Mouse (Mus musculus) heart, embryonic 12.5 days (tissue): Measurements from ENCODE around the gene Ddx27. TPM values are rescaled to one million over a fixed set of nuclear protein-coding genes. Genes with fewer than 3 reads are reported as not detected.
A peak's percentile ranks its signal among the peaks of the same experiment; 100 is the strongest.

Source experiments
- ATAC-seq: fragments of 200-750 bp; cut with Nextera tagmentation; 2 replicates; pipeline ENCODE4 v1.8.0; 2017; ENCODE audit warnings: moderate TSS enrichment, moderate library complexity; ENCODE audit not compliant: insufficient number of reproducible peaks, low FRiP score
- H3K27ac ChIP-seq: fragments of 300-500 bp; sonication (generic); 2 replicates; pipeline ENCODE4 v1.5.1; 2016; ENCODE audit warnings: mild to moderate bottlenecking, moderate library complexity; ENCODE audit not compliant: poor library complexity, severe bottlenecking
- H3K27me3 ChIP-seq: fragments of 300-500 bp; sonication (generic); replicated peaks from 2 replicates; pipeline ENCODE4 v1.6.1; 2016; ENCODE audit warnings: mild to moderate bottlenecking, moderate library complexity
- H3K36me3 ChIP-seq: fragments of 300-500 bp; sonication (generic); 2 replicates; pipeline ENCODE4 v1.6.1; 2016; ENCODE audit warnings: mild to moderate bottlenecking, moderate library complexity
- H3K4me1 ChIP-seq: fragments of 300-500 bp; sonication (generic); replicated peaks from 2 replicates; pipeline ENCODE4 v1.6.1; 2016; ENCODE audit warnings: mild to moderate bottlenecking
- H3K4me2 ChIP-seq: fragments of 300-500 bp; sonication (generic); 2 replicates; pipeline ENCODE4 v1.6.1; 2016; ENCODE audit warnings: mild to moderate bottlenecking, moderate library complexity
- H3K4me3 ChIP-seq: fragments of 300-500 bp; sonication (generic); 2 replicates; pipeline ENCODE4 v1.5.1; 2016; ENCODE audit warnings: mild to moderate bottlenecking
- H3K9ac ChIP-seq: fragments of 300-500 bp; sonication (generic); 2 replicates; pipeline ENCODE4 v1.6.1; 2016; ENCODE audit warnings: mild to moderate bottlenecking, moderate library complexity
- H3K9me3 ChIP-seq: fragments of 300-500 bp; sonication (generic); replicated peaks from 2 replicates; pipeline ENCODE4 v1.6.1; 2016; ENCODE audit warnings: mild to moderate bottlenecking, moderate library complexity
- whole genome bisulfite sequencing: fragments of 180-500 bp; shearing (Covaris S2); methylation state at CpG from one replicate; pipeline ENCODE4 v1.1.7; 2016; 5-methylcytosine and 5-hydroxymethylcytosine counted together
- polyA plus RNA-seq: library from polyadenylated mRNA; unstranded; fragments of >200 nt; fragmentation: Nextera tagmentation; extraction: Ambion mirVana; gene quantifications from 2 replicates; pipeline ENCODE4 v1.2.1, GENCODE M21; 2016

Gene Ddx27
- polyA plus RNA-seq = 33.7 and 35.8 TPM in 2 replicates

DNA sequence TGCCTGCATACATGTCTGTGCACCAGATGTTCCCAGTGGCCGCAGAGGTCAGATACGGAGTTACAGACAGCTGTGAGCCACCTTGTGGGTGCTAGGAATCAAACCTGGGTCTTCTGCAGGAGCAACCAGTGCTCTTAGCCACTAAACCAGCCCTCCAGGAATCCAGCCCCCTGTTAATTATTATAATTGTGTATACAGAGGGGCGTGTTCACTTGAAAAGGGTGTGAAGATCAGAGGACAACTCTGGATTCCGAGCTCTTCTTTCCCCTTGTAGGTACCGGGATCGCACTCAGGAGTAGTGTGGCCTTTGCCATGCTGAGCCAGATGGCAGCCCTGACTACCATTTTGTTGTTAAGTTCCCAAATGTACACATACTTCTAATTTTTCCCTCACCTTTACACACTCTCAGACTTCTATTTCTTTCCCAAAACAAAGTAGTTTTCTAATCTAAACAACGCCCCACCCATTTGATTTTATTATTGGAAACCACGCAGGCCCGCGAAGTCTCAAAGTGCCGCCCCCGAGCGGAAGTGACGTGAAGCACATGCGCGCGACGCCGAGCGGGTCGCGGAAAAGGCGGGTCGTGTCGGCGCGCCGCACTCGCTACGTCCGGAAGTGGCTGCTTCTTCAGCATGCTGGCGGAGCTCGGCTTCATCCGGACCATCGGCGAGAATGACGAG is at the start of gene Ddx27:
Gene Ddx27 (plus strand): TSS at position 492 of the 680 bp plus-strand sequence.
- Histone ChIP-seq H3K4me3 (peak within 1 kb of the TSS; percentile 92), H3K9me3 (no peaks in the 10 kb centered on the region), H3K36me3 (peaks cover 23% of the 10 kb centered on the region), H3K9ac (peak within 1 kb of the TSS; percentile 84), H3K27ac (peak within 1 kb of the TSS; percentile 74), H3K27me3 (no peaks in the 10 kb centered on the region), H3K4me2 (peak within 1 kb of the TSS; percentile 86), H3K4me1 (peaks cover 17% of the 10 kb centered on the region)
- peak; percentile 87 for ATAC-seq
- WGBS = 2% methylated on average over 37 of the region's 37 CpGs

GRCm38 (mm10) chr2:166973153-166973552 is 41.8 kb upstream of the Ddx27 start:
- H3K27ac ChIP-seq = no peak overlapping the region
- H3K4me2 ChIP-seq = no peak overlapping the region
- WGBS = 60% methylated on average over 1 of the region's 1 CpGs
- ATAC-seq = no peak
- no peak overlapping the region for H3K4me3 ChIP-seq
- peaks cover 52% of the 10 kb centered on the region for H3K4me1 ChIP-seq
- H3K9me3 ChIP-seq = no peaks in the 10 kb centered on the region
- no peaks in the 10 kb centered on the region for H3K27me3 ChIP-seq
- H3K9ac ChIP-seq = no peak overlapping the region
- no peaks in the 10 kb centered on the region for H3K36me3 ChIP-seq

DNA sequence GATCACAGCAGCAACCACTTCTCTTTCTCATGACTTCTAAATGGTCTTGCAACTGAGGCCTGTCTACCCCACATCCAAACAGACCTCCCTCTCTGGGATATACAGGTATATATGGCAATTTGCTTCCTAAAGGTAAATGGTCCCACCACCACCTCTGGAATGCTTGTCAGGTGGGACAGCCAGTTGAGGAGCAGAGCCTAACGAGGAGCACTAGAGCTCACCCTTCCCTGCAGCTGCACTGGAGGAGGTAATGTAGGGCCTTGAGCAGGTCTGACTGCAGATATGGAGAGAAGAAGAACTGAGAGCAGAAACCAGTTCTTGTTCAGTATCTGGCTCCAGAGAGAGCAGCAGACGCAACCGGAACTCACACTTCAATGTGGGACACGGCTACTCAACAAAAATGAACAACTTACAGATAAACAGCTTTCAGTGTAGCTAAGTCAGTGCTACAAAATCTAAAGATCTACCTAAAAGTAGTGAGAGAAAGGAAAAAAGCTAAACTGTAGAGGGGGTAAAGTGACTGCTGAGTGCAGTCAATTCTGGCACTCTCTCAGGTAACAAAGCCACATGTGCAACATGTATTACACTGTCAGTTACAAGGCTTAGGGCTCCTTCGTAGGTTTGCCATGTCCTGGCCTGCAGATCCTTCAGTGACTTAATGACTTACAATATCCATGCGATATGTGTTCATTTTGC is 40.7 kb upstream of the Ddx27 start:
- WGBS = 75% methylated on average over 6 of the region's 6 CpGs
- Histone ChIP-seq H3K27ac (no peak overlapping the region), H3K36me3 (no peaks in the 10 kb centered on the region), H3K27me3 (no peaks in the 10 kb centered on the region), H3K9me3 (no peaks in the 10 kb centered on the region), H3K9ac (no peak overlapping the region), H3K4me2 (no peak overlapping the region), H3K4me1 (peaks cover 44% of the 10 kb centered on the region), H3K4me3 (no peak overlapping the region)
- no peak for ATAC-seq

GRCm38 (mm10) chr2:166976356-166976755 is 38.6 kb upstream of the Ddx27 start:
- no peaks in the 10 kb centered on the region for H3K9me3 ChIP-seq
- no peak overlapping the region for H3K9ac ChIP-seq
- peak overlapping the region; percentile 36 for H3K27ac ChIP-seq
- no peak for ATAC-seq
- H3K4me2 ChIP-seq = no peak overlapping the region; the same call in 1 of the 2 replicates
- no peaks in the 10 kb centered on the region for H3K27me3 ChIP-seq
- H3K4me3 ChIP-seq = no peak overlapping the region
- H3K4me1 ChIP-seq = peaks cover 39% of the 10 kb centered on the region
- no peaks in the 10 kb centered on the region for H3K36me3 ChIP-seq
- whole genome bisulfite sequencing = 59% methylated on average over 3 of the region's 3 CpGs

GRCm38 (mm10) chr2:166977490-166977889 is 37.5 kb upstream of the Ddx27 start:
- Histone ChIP-seq H3K9me3 (no peaks in the 10 kb centered on the region), H3K4me3 (no peak overlapping the region), H3K4me1 (peaks cover 39% of the 10 kb centered on the region), H3K36me3 (no peaks in the 10 kb centered on the region), H3K9ac (no peak overlapping the region), H3K27ac (no peak overlapping the region), H3K4me2 (no peak overlapping the region), H3K27me3 (no peaks in the 10 kb centered on the region)
- WGBS = 64% methylated on average over 3 of the region's 3 CpGs
- ATAC-seq = no peak

DNA sequence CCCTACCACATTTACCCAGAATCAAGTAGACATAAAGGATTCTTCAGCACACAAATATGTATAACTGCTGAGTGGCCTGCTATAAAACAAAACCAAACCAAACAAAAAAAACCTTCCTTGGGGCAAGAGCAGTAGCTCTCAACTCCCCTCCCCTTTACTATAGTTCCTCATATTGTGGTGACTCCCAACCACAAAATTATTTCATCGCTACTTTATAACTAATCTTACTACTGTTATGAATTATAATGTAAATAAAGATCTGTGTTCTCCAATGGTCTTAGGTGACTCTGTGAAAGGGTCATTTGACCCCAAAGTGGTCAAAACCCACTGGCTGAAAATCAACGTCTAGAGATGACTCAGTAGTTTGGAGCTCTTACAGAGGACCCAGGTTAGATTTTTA is 34.8 kb upstream of the Ddx27 start:
- ATAC-seq = no peak
- H3K9me3 ChIP-seq = no peaks in the 10 kb centered on the region

GRCm38 (mm10) chr2:166983351-166983894 is 31.6 kb upstream of the Ddx27 start:
- Histone ChIP-seq H3K9me3 (no peaks in the 10 kb centered on the region), H3K27ac (no peak overlapping the region), H3K27me3 (no peaks in the 10 kb centered on the region), H3K4me1 (peaks cover 5% of the 10 kb centered on the region; the same call in 1 of the 2 replicates), H3K4me2 (no peak overlapping the region), H3K36me3 (no peaks in the 10 kb centered on the region), H3K9ac (no peak overlapping the region), H3K4me3 (no peak overlapping the region)
- 71% methylated on average over 4 of the region's 4 CpGs for WGBS
- ATAC-seq = no peak

More for the DNA sequence above, 34.8 kb upstream of the Ddx27 start:
- Histone ChIP-seq H3K9ac (no peak overlapping the region), H3K36me3 (no peaks in the 10 kb centered on the region), H3K4me3 (no peak overlapping the region), H3K4me1 (peaks cover 30% of the 10 kb centered on the region), H3K27ac (no peak overlapping the region), H3K4me2 (no peak overlapping the region), H3K27me3 (no peaks in the 10 kb centered on the region)
- 89% methylated on average over 2 of the region's 2 CpGs for WGBS

DNA sequence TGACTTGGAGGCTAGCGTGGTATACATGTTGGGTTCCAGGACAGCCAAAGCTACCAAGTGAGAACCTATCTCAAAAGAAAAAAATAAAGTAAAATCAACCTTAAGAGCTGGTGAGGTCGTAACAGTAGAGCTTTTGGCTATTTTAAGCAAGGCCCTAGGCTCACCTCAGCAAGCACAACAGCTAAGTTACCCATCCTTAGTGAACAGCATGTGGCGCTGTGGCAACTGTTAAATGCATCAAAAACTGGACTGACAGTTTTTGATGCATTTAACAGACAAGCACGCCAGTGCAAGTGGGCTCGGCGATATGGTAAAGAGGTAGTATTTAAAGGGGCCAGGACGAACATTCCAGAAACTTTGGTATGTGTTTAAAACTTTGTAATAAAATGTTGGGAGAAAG is 24.1 kb upstream of the Ddx27 start:
- Histone ChIP-seq H3K9ac (no peak overlapping the region), H3K9me3 (no peaks in the 10 kb centered on the region), H3K36me3 (no peaks in the 10 kb centered on the region), H3K4me2 (no peak overlapping the region), H3K4me1 (peaks cover 40% of the 10 kb centered on the region), H3K27me3 (no peaks in the 10 kb centered on the region), H3K27ac (no peak overlapping the region), H3K4me3 (no peak overlapping the region)
- ATAC-seq = no peak
- WGBS = 67% methylated on average over 7 of the region's 7 CpGs

- Histone ChIP-seq H3K4me1 (peaks cover 43% of the 10 kb centered on the region), H3K4me3 (no peak overlapping the region), H3K4me2 (no peak overlapping the region), H3K9ac (no peak overlapping the region), H3K27ac (no peak overlapping the region), H3K9me3 (no peaks in the 10 kb centered on the region), H3K36me3 (no peaks in the 10 kb centered on the region), H3K27me3 (no peaks in the 10 kb centered on the region)
- no peak for ATAC-seq
Measured at GRCm38 (mm10) chr2:166991945-166992344, 23.0 kb upstream of the Ddx27 start.

DNA sequence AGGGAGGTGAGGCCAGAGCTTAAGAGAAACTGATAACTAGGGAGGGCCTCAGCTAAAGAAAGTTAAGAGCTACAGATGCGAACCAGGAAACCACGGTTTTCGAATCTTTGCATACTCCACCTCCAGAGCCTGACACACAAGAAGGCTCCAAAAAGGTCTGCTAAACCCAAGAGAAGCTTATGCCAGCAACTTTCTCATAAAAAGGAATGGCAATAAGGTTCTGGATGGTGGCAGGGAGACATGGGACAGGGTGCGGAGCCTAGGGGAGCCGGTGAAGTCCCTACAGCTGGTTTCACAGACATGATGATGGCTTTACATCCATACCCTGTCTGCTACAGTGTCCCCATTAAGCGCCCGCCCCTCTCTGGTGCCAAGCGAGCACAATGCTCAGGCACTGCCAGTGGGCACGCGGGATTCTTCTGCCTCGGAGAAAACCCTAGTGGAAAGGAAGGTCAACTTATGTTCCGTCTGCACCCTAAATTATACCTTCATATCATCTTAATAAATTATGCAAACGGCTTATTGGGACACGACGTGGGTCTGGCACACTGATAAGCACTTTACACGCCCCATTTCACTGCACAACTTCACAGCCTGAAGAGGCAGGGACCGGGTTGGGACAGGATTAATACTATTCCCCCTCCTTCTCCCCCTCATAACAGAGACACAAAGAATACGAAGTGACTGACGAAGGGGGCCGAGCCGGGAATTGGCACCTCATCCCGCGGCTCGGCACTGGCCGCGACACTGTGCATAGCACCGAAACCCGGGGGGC is 19.8 kb upstream of the Ddx27 start:
- 2% methylated on average over 28 of the region's 28 CpGs for WGBS
- ATAC-seq = 0 out of 2 replicates have a peak, but pooled peaks have one; percentile 3
- peak overlapping the region; percentile 97 for H3K9ac ChIP-seq
- peak overlapping the region; percentile 90 for H3K4me2 ChIP-seq
- no peaks in the 10 kb centered on the region for H3K27me3 ChIP-seq
- H3K36me3 ChIP-seq = no peaks in the 10 kb centered on the region
- peaks cover 43% of the 10 kb centered on the region for H3K4me1 ChIP-seq
- peak overlapping the region; percentile 97 for H3K27ac ChIP-seq
- no peaks in the 10 kb centered on the region for H3K9me3 ChIP-seq
- peak overlapping the region; percentile 86 for H3K4me3 ChIP-seq
